Mouse (Mus musculus) neutrophil, adult 5-6 weeks (primary cell): ENCODE results near the gene Leng8. TPM values are rescaled to one million over a fixed set of nuclear protein-coding genes. Genes with fewer than 3 reads are reported as not detected.

ENCODE experiments used
- ATAC-seq: fragments of 151-379, 151-347 bp; 2 replicates; pipeline ENCODE4 v1.8.0; 2017; ENCODE audit warnings: mild to moderate bottlenecking, moderate TSS enrichment; ENCODE audit not compliant: insufficient number of reproducible peaks, poor library complexity, low FRiP score, severe bottlenecking; ENCODE audit errors: extremely low read depth
- total RNA-seq: library from RNA; stranded (forward); fragments of 200-1000 nt; gene quantifications from 2 replicates; pipeline ENCODE4 v1.2.3, GENCODE M21; 2017

Leng8 gene
- total RNA-seq, 1 experiment from 2014 or later: 160 TPM

DNA sequence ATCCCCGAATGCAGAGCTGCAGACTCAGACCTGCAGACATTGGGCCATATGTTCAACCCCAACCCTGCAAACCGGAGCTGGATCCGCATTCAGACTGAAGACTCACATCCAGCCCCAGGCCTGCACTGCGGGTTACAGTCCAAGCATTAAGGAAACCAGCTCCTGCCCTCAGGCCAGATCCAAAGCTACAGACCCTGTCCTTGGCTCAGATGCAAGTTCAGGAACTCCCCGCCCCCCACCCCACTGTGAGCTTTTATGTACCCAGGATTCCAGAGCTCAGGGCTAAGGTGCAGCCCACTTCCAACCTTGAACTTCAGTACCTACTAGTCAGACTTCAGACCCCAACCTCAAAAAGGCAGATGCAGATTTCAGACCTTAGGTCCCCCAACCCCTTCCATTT lies 12.0 kb upstream of the Leng8 start:
- no peak for ATAC-seq

DNA sequence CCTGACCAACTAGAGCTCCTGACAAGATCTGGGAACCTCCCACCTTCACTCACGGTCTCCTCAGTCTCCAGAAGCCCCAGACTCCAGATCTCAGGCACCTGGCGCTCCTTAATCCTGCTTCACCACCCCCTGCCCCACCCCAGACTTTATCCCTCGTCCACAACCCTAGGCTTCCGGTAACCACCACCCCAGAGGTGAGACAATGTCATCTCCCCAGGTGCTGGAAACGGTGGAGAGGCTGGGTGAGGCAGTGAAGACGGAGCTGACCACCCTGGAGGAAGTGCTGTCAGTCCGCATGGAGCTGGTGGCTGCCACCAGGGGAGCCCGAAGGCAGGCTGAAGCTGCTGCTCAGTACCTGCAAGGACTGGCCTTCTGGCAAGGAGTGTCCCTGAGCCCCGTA lies 11.5 kb upstream of the Leng8 start:
- ATAC-seq: no peak

GRCm38 (mm10) chr7:4126992-4127785 lies 9.7 kb upstream of the Leng8 start:
- no peak for ATAC-seq

DNA sequence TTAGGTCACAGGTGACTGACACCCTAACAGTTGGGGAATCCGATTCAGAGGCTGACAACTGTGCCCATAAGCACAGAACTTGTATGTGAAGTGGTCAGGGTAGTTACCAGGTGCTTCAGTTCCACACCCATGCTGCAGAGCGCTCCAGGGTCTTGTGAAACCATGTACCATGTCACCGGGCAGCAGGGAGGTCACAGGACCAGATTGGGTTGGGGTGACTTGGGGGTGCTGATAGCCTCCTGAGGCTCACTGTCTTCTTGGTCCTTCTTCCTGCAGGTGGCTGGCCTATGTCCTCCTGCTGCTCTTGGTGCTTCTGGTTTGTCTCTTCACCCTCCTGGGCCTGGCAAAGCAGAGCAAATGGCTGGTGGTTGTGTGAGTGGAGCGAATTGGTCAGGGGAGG lies 8.9 kb upstream of the Leng8 start:
- no peak for ATAC-seq

DNA sequence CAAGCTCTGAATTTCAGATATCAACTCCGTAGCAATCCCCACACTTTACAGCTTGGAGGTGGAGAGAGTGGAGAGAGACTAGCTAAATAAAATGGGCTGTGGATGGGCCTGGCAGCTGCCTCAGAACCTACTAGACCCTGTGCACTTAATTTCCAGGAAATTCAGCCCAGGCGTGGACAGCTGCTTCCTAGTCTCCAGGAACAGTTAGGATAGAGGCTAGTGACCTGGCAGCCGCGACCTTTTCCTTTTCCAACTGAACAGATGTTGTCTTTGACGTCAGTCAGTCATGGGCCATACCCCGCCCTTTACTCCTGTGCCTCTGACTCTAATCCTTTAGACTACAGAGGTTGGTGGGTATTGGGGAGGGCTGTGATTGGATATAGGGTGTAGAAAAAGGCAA lies 8.0 kb upstream of the Leng8 start:
- ATAC-seq: no peak

- peak; percentile 91 for ATAC-seq
Observed at GRCm38 (mm10) chr7:4130686-4131452, 6.0 kb upstream of the Leng8 start.

GRCm38 (mm10) chr7:4131964-4132363 lies 4.9 kb upstream of the Leng8 start:
- no peak for ATAC-seq

DNA sequence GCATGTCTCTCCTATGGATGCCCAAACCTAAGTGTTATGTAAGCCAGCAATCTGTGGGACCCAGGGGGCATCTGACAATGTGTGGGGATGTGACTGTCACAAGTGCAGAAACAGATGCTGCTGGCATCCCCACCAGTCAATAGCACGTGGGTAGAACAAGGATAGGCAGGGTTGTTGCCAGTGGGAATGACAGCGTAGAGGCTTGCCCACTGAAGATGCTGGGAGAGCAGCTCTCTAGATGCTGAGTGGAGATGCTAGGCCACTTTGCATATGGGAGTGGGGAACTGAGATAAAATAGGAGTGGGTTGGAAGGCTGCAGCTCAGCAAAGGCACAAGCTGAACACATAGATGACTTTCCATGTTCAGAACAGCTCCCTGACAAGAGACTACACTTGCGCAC lies 4.3 kb upstream of the Leng8 start:
- no peak for ATAC-seq

DNA sequence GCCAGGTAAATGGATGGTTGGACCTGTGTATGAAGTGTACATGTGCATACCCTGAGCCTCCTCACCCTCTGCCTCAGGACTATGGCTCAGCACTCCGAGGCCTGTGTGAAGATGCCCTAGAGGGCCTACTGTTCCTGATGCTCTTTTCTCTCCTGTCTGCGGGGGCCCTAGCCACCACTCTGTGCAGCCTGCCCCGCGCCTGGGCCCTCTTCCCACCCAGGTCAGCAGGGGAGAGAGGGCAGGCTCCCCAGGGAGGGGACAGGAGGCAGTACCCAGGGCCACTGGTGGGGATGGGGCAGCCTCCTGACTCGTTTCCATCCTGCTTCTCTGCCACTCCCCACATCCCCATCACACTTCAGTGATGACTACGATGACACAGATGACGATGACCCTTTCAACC lies 3.8 kb upstream of the Leng8 start:
- no peak for ATAC-seq

- no peak for ATAC-seq
Observed at GRCm38 (mm10) chr7:4134911-4135310, 1.9 kb upstream of the Leng8 start.

GRCm38 (mm10) chr7:4136404-4136770 lies 452 bp upstream of the Leng8 start:
- ATAC-seq: no peak

- ATAC-seq: no peak
Observed at GRCm38 (mm10) chr7:4137746-4138145, 907 bp downstream of the Leng8 start.

DNA sequence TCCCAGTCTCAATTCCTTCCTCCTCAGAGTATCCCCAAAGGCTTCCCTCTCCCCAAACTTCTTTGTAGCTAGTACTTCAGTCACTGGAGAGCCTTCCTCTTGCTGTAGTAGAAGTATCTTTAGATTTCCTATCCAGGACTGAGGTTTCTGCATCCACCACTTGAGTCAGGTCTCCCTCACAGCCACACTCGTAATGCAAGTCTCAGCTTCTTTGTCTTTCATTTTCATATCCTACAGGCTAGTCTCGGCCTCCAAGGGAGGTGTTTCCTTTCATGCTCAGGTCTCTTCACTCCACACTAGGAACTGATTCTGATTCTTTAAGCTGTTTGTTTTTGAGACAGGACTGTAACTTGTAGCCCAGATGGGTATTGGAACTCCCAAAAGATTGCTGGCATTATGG lies 1.3 kb downstream of the Leng8 start:
- ATAC-seq: no peak

DNA sequence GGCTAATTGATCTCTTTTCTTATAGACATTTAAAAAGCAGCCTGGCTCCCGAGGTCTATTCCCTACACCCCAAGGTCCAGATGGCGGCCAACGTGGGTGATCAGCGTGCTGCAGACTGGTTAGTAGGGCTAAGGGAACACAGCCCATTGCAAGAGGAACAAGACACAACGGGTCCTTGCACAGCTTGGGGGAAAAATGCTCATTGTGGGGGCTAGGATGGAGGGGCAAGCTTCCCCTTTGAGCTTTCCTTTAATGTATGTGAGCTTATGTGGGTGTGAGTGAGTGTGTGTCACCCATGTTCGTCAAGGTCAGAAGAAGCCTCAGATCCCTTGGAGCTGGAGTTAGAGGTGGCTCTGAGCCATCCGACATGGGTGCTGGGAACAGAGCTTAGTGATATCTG lies 1.8 kb downstream of the Leng8 start:
- ATAC-seq: no peak

GRCm38 (mm10) chr7:4139391-4139790 lies 2.6 kb downstream of the Leng8 start:
- ATAC-seq: no peak

DNA sequence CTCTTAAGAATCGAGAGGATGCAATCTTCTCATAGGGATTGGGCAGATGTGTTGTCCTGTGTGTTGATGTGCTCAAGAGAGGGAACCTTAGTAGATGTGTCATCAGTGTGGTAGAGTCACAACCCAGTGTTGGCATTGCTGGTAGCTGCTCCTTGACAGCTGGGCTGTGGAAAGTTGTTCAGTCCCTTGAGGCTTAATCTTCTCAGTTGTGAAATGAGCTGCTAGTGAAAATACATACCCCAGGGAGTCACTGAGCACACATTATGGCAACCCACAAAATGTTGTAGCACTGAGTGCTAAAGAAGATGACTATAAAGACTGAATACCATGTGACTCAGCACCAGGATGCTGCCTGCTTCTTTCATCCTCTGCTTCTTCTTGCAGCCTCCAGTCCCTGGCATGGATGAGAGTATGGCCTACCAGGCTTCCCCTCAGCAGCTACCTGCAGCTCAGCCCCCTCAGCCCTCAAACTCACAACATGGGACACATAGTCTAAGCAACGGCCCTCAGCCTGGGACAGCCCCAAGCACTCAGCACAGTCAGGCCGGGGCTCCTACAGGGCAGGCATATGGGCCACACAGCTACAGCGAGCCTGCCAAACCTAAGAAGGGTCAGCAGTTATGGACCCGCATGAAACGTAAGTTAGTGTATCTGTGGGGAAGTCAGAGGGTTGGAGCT lies 4.9 kb downstream of the Leng8 start:
- no peak for ATAC-seq

GRCm38 (mm10) chr7:4142796-4143445 lies 6.1 kb downstream of the Leng8 start:
- no peak for ATAC-seq

GRCm38 (mm10) chr7:4143506-4143905 lies 6.7 kb downstream of the Leng8 start:
- no peak for ATAC-seq

- no peak for ATAC-seq
Observed at GRCm38 (mm10) chr7:4144046-4144445, 7.2 kb downstream of the Leng8 start.
